Mouse (Mus musculus) spleen, adult 2 months (tissue): ENCODE results near the gene Grik4.

Source experiments
- CTCF ChIP-seq: fragments of 200-500 bp; IDR thresholded peaks from 2 replicates; pipeline ENCODE4 v1.5.1; 2011; ENCODE audit warnings: mild to moderate bottlenecking, inconsistent platforms; ENCODE audit not compliant: insufficient read depth, insufficient read length, insufficient replicate concordance; ENCODE audit errors: extremely low read depth
- POLR2A ChIP-seq: fragments of 200-500 bp; IDR thresholded peaks from 2 replicates; pipeline ENCODE4 v1.6.1; 2011; ENCODE audit warnings: low read depth, low read length, inconsistent platforms

DNA sequence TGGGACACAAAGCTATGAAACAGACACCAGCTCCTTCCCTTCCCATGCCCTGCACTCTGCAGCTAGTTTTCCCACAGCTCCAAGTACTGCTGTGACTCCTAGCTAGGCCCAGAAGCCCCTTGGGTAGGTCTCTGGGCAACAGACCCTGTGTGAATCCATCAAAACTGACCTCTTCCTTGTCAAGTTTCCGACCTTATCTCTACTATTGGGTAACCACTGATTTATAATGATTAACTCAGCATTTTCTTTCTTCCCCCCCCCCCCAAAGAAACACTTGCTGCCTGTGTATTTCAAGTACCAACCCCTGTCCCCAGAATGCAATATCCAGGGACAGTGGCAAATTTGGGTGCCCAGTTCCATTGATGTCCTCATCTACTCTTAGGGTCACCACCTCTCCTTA is 437.3 kb downstream of the Grik4 start:
- TF ChIP-seq CTCF (no peak), POLR2A (no peak)
